Mouse (Mus musculus) urinary bladder, postnatal 10 days (tissue): ENCODE results near the gene Hist2h4.
"Not testable (repeated sequence)": the region's sequence is repeated elsewhere in the genome, so short reads cannot be mapped to it uniquely, and the experiment has no call there.

Experiments
- DNase-seq: peaks from one replicate; pipeline ENCODE4 v3.0.0; 2022; ENCODE audit warnings: low spot score

Gene Hist2h4

DNA sequence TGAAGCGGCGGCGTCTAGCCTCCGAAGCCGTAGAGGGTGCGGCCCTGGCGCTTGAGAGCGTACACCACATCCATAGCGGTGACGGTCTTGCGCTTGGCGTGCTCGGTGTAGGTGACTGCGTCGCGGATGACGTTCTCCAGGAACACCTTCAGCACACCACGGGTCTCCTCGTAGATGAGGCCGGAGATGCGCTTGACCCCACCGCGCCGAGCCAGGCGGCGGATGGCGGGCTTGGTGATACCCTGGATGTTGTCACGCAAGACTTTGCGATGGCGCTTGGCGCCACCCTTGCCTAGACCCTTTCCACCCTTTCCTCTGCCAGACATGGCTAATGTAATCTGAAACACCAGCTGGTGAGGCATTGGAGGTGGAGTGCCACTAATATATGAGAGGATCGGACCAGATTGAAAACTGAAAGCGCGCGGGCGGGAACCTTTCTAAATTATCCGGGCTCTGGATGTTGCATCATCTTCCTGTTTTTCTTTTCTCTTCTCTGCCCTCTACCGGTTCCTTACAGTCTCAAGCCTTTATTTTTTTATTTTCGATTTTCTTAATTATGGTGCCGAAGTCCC is at the start of gene Hist2h4:
TSS of gene Hist2h4 (minus strand) at position 333 of the 572 bp plus-strand sequence.
- DNase-seq: peak; percentile 83

DNA sequence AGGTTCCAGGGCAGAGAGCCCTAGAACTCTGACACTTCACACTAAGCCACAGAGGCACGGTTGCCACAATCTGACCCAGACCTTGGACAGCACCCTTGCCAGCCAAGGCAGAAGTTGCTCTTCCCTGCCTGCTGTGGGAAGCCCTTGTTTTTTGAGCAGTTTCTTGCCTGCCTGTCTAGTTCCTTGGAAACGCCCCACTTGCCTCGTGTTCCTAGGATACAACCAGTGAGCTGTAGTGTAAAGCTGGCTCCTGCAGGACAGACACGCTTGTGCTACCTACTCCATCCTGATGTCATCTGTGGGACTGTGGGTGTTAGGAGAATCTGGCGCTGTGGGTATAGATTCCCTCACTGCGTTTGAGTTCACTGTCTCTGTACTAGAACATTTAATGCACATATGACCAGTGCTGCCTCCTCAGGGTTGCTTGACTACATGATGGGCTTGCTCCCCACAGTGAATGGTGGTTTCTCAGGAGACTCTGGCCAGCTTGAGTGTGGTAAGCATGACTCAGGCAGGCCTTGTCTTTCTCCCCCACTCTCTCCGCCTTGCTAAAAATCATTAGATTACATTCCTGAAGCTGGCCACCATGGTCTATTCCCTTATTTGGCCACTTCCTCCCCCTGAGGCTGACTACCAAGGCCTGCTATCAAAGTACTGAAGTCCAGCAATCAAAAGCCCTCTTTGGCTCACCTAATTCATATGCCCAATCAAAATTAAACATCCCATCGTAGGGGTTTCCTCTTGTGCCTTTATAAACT is 49.4 kb upstream of the Hist2h4 start:
- no peak for DNase-seq

DNA sequence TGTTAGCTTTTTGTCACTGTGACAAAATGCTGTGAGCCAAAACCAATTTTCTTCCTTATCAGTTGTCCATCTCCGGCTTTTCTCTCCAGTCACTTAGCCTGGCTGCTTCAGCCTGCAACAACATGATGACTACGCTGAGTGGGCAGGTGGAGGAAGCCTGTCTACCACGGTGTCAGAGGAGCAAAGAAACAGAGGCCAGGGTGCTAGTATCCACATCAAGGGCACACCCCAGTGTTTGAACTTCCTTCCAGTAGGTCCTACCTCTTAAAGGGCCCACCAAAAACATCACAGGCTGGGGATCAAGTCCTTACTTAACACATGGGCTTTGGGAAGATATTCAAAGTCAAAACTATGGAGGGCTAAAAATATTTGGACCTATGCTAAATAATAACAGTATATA is 46.3 kb upstream of the Hist2h4 start:
- DNase-seq: no peak

DNA sequence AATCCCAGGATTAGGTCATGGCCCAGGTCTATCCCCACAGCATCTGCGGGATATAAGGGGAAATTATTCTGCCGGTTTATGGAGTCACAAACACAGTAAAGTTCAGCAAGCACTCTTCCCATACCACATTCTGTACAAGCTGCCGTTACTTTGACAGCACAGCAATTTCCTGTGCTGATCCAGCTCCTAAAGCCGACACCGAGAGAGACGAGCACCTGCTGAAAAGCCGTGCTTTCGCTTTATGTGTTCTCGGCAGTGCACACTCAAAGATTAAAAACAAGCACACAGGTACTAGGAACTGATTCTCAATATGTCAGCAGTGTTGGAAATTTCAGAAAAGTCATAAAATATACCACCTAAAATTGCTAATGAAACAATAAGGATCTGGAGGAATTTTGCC is 43.4 kb upstream of the Hist2h4 start:
- DNase-seq: no peak

DNA sequence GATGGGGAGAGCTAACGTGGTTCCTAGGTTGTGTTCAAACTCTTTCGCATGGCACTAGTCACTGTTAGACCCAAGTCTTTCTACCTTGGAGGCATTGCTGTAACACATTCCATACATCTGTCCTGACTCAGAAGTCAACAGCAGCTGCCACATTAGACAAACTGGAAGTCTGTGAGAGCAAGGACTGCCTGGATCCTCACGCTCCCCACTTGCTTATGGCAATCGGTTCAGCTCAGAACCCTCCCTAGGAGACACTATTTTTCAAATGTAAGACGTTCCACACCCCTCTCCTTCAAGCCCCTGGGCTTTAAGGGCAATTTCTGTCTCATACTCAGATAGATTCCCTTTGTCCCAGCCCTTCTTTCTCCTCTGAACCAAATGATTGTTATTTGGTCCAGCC is 39.0 kb upstream of the Hist2h4 start:
- DNase-seq: no peak

DNA sequence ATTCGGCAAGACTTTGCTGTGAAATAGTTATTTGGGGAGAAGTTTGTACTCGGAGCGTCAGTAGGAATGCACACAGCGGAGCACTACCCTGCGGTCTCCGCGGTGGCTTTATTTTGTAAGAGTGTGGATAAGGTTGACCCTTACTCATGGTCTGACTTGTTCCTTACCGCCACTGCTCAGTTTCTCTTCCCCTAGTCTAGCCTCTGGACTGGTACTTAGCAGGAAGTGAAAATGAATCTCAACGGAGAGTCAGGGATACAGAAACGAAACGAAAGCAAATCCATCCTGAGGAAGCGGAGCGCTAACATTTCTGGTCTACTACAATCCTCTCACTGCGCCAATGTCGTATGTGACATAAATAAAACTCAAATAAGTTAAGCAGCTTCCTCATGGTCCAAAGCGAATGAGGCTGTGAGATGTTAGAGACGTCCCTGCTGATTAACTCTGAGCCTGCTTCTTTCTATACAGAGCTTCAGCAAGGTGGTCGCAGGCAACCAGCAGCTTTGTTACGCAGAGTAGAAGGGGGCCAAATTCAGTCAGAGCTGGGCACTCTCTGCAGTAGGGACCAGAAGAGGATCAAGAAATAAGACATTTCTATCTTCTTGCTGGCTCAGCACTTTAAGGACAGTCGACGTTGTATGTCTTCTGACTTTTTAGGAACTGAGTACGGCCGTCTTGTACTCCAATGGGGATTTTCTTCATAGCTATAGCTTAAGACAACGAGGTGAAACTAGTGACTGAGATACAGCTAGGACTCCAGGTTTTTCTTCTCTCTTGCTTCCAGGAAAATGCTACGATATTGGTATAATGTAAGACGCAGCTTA is 37.8 kb upstream of the Hist2h4 start:
- no peak for DNase-seq

DNA sequence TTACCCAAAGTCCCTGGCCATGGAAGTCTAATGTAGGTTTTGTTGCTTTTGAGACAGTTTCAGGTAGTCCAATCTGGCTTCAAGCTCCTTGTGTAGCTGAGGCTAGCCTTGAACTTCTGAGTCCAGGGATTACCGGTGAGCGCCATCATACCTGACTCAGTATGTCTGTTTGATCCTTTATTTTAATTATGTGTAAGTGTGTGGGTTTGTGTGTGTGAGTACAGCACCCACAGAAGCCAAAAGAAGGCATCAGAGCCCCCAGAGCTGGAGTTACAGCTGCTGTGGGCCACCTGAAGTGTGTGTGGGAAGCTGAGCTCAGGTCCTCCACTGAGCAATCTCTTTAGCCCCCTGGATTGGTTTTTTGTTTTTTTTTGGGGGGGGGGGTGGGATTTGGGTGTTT is 36.5 kb upstream of the Hist2h4 start:
- DNase-seq: no peak

DNA sequence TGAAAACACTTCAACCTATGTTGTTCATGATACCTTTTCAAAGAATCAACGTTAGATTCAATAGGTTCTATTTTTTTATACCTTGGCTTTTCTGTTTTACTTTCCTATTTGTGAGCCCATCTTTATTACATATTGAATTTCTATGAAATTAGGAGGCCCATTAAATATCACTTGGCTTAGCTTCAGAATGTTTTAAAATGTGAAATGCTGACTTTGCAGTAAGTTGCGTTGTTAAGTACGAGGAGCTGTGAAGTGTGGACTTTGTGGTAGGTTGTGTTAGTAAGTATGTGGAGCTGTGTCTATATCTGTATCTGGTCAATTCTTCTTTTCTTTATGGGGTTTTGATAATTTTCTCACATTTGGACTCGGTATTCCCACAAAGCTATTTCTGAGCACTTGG is 35.2 kb upstream of the Hist2h4 start:
- DNase-seq: no peak

DNA sequence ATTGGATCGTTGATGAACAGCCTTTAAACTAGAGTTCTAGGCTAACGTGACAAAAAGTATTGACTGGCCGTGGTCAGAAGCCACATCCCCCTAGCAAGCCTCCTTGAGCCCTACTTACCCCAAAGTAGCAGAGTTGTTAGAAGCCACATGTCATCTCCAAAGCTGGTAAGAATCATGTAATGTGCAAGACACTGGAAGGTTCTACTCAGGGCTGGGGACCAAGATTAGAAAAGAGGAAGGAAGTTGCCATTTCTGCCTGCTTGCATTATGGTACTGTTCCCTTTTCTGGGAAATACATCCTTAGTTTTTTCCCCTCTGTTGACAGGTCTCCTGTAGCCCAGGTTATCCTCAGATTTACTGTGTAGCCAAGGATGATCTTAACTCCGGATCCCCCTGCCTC is 30.7 kb upstream of the Hist2h4 start, which contains the start of gene Fcgr1:
TSS of gene Fcgr1 (minus strand) at position 183 of the 400 bp plus-strand sequence.
- DNase-seq: no peak

DNA sequence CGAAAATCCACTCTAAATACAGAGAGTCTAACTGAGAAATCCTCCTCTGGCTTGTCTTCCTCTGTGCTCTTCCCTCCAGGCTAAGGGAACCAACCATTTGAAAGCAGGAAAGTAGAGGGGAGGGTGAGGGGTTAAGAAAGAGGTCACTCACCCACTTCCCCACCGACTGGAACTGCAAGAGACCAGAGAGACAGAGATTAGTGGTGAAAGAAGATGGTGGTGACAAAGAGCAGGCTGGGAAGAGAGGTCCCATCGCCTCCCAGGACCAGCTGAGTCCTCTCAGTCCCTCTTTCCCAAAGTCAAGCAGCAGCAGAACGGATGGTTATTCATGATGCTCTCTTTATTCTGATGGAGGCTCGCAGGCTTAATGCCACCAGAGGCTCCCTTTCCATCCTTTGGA is 30.3 kb upstream of the Hist2h4 start:
- no peak for DNase-seq

DNA sequence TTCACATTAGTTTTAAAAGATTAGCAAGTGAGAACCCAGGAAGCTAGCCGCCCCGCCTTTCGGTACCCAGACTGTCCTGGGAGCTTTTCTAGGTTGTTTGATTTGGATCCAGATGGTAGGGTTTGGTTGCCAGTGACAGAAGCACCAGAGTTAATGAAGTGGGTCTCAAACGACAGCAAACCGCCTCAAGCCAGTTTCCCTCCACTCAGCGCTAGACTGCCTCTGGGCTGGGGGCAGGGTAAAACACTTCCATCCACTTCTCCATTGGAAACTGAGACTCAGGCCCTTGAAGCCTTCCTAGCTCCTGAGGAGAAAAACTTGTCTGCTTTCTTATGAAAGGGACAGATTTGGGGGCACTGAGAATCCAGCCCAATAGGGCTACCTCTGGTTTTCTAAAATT is 29.5 kb upstream of the Hist2h4 start:
- DNase-seq: no peak

DNA sequence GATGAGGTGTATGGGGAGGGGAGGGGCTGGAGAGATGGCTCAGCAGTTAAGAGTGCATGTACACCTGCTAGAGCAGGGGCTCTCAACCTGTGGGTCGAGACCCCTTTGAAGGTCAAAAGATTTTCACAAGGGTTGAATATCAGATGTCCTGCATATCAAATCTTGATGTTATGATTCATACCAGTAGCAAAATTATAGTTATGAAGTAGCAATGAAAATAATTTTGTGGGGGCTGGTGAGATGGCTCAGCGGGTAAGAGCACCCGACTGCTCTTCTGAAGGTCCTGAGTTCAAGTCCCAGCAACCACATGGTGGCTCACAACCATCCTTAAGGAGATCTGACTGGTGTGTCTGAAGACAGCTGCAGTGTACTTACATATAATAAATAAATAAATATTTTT is 27.6 kb upstream of the Hist2h4 start:
- DNase-seq: not testable (repeated sequence)

DNA sequence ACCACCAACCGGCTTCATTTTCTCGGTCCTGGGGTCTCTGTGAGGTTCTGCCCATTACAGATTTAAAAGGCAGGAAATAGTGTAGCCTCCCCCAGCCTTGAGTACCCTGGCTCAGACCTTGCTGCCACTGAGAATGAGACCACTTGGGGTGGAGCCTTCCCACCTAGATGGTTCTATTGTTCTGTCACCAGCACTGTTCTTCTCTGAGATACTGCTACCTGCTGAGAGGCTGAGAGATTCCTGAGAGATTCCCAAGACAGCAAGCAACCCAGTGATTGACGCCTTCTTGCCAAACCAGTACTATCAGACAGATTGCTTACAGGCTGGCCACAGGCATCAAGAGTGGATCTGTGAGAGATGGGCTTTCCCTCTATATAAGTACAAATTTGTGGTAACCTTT is 26.1 kb upstream of the Hist2h4 start:
- DNase-seq: no peak

DNA sequence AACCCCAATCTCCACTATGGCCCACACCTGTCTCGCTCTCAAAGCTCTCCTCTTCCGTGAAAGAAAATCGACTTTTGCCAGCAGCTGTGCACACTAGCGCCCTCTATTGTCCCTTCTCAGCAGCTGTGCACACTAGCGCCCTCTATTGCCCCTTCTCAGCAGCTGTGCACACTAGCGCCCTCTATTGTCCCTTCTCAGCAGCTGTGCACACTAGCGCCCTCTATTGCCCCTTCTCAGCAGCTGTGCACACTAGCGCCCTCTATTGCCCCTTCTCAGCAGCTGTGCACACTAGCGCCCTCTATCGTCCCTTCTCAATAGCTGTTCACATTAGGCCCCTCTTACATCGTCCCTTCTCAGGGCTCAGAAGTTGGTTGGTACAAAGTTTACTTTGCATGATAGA is 24.2 kb upstream of the Hist2h4 start:
- DNase-seq: not testable (repeated sequence)

DNA sequence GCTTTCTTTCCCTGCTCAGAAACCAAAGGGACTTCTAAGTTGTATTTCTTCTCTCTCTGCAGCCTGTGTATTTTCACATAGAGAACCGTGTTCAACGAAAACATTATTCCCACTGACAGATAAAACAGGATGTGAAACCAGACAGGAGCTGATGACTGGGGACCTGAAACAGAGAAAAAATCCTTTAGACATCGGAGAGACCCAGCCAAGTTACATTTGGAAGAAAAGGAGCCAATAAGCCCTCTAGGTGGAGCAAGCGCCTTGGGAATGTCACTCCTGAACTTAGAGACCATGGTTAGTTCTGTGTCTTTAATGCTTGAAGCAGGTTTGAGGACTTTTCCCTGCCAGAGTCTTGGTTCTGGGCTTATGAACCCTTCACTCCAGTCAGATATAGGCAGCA is 21.3 kb upstream of the Hist2h4 start:
- DNase-seq: no peak

DNA sequence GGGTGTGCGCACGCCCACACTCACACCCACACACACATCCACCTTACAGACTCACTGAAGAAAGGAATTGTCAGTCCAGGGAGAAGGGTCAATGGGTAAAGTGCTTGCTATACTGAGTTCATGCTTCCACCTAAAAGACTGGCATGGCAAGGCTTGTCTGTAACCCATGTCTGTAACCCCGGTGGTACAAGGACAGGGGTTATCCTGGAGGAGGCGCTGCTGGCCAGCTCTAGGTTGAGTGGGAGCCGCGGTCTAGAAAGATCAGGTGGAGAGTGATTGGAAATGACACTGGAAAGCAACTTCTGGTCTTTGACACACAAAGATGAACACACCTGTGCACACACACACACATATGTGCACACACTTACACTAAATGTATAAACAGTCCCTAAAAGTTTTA is 17.5 kb upstream of the Hist2h4 start:
- DNase-seq: no peak

DNA sequence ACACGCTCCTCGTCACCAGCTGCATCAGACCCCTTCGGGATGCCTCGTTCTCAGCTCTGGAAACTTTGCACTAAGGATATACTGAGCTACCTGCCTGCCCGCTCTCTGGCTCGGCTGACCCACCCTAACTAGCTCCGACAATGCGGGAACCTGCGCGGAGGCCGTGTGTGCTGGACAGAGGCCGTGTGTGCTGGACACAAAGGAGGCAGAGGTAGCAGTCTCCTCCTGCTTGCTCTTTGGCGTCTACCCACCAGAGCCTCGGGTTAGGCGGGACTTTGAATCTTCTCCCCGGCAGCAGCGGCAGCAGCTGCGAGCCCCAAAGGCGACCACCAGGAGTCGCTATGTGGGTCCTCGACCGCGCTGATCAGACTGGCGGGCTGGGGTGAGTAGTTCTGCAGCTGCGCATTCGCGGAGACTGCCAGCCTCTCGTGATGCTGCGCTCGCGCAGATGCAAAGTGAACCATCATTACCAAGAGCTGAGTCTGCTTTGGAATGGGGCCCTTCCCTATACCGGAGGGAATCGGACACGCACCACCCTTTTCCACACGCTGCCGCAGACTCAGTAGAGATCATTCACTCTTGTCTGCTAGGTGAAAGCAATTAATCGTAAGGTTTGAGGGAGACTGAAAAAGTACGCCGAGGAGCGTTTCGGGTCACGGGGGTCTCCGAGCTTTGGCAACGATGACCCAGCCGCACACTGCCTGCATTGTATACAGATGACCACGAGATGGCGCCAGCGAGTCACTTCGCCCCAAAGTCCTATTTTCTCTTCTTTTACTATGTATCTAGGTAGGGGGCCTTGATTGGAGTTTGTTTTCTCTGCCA is 14.9 kb upstream of the Hist2h4 start:
- DNase-seq: peak; percentile 70

DNA sequence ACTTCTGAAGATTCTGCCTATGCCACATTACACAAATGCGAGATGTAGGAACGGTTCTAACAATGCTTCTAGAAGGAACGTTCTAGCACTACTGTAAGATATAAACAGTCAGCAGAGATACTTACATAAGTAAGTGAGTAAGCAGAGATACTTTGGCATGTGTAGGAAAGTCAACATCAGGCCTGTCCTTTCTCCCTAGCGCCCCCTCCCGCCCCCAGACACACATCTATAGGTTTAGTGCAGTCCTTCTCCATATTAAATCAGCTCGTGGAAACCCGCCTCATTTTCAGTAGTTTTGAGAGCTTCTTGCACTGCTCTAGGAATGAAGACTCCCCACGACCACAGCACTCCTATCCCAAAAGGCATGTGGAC is 14.3 kb upstream of the Hist2h4 start:
- DNase-seq: no peak

DNA sequence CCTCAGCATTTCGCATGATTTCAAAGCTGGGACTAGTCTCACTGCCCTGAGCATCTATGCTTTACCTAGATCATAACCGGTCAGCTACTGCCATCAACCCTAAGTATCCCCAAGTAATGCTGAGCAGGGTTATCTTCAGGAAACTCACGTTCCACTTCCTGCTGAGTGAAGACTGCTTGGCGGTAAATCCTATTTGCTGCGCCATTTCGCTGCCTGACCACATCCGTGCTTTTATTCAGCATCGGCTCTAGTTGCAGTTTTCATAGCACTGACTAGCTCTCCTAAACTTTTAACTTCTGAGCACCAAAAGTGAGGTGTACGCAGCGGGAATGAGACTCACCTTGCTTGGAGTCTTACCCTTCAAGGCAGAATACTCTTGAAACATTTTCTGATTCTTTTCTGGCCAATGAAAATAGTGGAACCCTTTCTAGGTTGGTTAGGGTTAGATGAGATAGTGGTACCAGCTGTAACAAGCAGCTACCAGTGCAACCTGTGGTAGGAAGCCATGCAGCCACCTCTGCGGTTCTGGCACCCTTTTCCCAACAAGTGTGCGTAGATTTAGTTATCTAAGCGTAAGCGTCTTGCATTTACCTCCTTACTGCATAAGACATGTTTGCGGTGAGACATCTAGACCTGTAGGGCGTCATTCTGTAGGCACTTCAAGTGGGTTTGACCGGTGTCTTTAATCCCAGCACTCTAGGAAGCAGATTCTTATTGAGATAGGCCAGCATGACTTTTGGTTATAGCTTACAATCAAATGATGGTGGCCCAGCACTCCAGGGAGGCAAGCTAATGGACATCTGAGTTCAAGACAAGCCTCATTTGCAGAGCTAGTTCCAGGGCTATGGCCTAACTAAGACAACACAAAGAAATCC is 10.7 kb upstream of the Hist2h4 start:
- no peak for DNase-seq

DNA sequence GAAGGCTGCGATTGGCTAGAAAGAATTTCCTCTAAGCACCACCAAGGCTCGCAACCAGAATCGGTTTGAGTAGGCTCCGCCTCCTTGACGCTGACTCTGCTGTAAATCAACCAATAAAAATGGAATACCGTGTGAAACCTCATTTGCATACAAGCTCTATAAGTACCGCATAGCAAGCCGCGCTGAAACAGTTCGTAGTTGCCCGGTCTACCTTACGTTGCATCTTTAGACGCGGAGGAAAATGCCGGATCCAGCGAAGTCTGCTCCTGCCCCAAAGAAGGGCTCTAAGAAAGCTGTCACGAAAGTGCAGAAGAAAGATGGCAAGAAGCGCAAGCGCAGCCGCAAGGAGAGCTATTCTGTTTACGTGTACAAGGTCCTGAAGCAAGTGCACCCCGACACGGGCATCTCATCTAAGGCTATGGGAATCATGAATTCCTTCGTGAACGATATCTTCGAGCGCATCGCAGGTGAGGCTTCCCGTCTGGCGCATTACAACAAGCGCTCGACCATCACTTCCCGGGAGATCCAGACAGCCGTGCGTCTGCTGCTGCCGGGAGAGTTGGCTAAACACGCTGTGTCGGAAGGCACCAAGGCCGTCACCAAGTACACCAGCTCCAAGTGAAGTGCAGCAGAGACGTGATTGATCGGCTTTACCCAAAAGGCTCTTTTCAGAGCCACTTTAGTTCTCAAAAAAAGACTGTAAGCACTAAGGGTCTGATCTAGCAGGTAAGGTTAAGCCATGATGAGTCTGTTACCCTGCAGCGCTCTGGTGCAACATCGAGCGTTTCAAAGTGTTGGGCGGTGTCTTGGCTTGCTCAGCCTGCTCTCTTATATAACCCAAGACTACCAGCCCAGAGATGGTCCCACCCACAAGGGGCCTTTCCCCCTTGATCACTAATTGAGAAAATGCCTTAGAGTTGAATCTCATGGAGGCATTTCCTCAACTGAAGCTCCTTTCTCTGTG is 6.7 kb upstream of the Hist2h4 start, which contains the start of gene Hist2h2bb:
TSS of gene Hist2h2bb (plus strand) at position 242 of the 964 bp plus-strand sequence.
- DNase-seq: peak; percentile 33
